In genomic region chr10:109803441-109803840, GRCm38 (mm10) we compare ENCODE assay signal across 19 mouse cellular contexts.
"Had no signal": no experiment of that assay in that cellular context is flagged by ENCODE, and none has a peak within 500 bp of the region (broad histone marks: within the 10 kb centered on the region; RNA-seq: fewer than 3 reads in every experiment).

No protein-coding gene starts in this region.

- H3K27me3 ChIP-seq: limb, embryonic 13.5 days; liver, embryonic 12.5 days; liver, embryonic 15.5 days; lung, embryonic 15.5 days; megakaryocyte, embryonic 14.5 days; neural tube, embryonic 12.5 days; neural tube, embryonic 15.5 days had no signal

- DNase-seq: kidney, adult 18-20 months; kidney, adult 9 months; kidney, postnatal 14 days; kidney, postnatal 4 days; liver; lung, adult 18-20 months; lung, postnatal 10 days; lung, postnatal 36 days; thymus, adult 18-20 months; thymus, postnatal 36 days had no signal

- H3K4me1 ChIP-seq: limb, embryonic 10.5 days; limb, embryonic 13.5 days; liver, embryonic 12.5 days; liver, embryonic 15.5 days; lung, embryonic 15.5 days; megakaryocyte, embryonic 14.5 days; neural tube, embryonic 12.5 days; neural tube, embryonic 15.5 days had no signal

- H3K4me3 ChIP-seq: limb, embryonic 10.5 days; limb, embryonic 13.5 days; liver, embryonic 12.5 days; liver, embryonic 15.5 days; lung, embryonic 15.5 days; megakaryocyte, embryonic 14.5 days; neural tube, embryonic 12.5 days; neural tube, embryonic 15.5 days had no signal

- ATAC-seq: intestine, embryonic 16.5 days; liver, embryonic 12.5 days had no signal

- H3K4me2 ChIP-seq: limb, embryonic 13.5 days; liver, embryonic 12.5 days; liver, embryonic 15.5 days; lung, embryonic 15.5 days; neural tube, embryonic 12.5 days; neural tube, embryonic 15.5 days had no signal

- H3K9ac ChIP-seq: limb, embryonic 13.5 days; liver, embryonic 12.5 days; liver, embryonic 15.5 days; lung, embryonic 15.5 days; neural tube, embryonic 12.5 days; neural tube, embryonic 15.5 days had no signal

- H3K36me3 ChIP-seq: limb, embryonic 10.5 days; limb, embryonic 13.5 days; liver, embryonic 12.5 days; liver, embryonic 15.5 days; lung, embryonic 15.5 days; neural tube, embryonic 12.5 days; neural tube, embryonic 15.5 days had no signal

- H3K27ac ChIP-seq: limb, embryonic 10.5 days; limb, embryonic 13.5 days; liver, embryonic 12.5 days; liver, embryonic 15.5 days; lung, embryonic 15.5 days; neural tube, embryonic 12.5 days; neural tube, embryonic 15.5 days had no signal

- H3K9me3 ChIP-seq: limb, embryonic 10.5 days; limb, embryonic 13.5 days; liver, embryonic 12.5 days; liver, embryonic 15.5 days; lung, embryonic 15.5 days; megakaryocyte, embryonic 14.5 days; neural tube, embryonic 12.5 days; neural tube, embryonic 15.5 days had no signal
